Mouse (Mus musculus) adrenal gland, adult (tissue): ENCODE measurements around the gene Nav1.

Source experiments
- DNase-seq, 2 experiments: peaks; one replicate each; pipeline ENCODE4 v3.0.0; 2022 to 2023; ENCODE audit warnings: low spot score in 1 of 2; ENCODE audit not compliant: inconsistent age in 2 of 2

Nav1 gene

DNA sequence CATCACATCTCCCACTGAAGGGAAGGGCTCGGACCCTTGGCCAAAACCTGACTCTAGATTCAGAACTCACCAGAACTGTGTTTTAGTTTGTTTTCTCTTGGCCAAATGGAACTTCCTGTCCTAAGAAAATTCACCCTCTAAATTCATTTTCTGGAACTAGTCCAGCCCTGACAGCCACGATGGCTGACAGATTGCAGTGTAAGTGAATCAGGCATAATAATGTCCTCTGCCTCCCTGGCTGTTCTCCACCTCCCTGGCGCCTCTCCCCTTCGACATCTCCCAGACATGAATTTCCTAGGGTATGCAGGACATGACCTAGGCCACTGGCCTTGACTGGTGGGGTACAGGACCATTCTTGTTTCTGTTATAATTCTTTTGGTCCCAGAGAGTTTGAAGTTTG is 144.8 kb downstream of the Nav1 start:
- DNase-seq, result peak in 1 of 2 experiments; percentile 49

DNA sequence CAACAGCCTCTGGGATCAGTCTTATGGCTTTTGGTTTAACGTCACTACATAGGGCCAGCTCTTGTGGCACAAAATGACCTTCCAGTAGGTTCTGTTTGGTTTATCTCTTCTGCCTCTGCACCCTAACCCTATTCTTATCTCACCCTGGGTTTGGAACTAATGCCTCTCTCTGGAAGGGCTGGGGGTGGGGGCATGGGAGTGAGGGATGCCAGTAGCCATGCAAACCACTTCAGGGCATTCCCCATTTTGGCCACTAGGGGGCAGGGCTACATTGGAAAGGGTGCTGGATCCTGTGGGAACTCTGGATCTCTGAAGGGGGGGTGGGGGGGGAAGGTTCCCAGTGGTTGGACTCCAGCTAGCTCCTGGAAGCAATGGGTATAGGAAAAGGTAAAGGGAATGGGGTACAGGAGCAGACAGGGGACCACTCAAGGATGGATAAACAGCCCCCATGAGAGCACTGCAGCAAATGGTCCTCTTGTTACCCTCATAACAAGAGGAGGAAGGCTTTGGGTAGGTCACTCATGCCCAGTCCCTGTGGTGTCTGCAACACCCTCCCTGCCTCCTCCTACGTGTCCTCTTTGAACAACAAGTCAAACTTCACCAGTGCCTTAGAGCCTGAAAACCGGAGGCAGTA is 145.9 kb downstream of the Nav1 start:
- peak; percentile 62 to 91 for DNase-seq

DNA sequence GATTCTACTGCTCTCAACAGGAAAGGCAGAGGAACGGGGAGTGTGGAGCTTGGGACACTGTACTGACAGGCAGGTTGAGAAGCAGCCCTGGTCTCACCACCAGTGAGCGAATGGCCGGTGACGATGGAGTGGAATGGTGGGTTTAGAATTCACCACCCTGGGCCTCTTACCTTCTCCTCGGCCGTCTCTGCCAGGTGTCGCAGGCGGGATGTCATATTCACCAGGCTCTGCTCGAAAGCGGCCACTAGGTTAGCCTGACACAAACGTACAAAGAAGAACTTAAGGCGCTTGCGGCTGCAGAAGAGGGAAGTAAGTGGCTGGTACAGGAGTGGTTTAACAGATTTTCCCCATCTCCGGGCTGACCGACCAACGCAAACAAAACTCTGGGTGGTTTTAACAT is 146.6 kb downstream of the Nav1 start:
- no peak for DNase-seq

DNA sequence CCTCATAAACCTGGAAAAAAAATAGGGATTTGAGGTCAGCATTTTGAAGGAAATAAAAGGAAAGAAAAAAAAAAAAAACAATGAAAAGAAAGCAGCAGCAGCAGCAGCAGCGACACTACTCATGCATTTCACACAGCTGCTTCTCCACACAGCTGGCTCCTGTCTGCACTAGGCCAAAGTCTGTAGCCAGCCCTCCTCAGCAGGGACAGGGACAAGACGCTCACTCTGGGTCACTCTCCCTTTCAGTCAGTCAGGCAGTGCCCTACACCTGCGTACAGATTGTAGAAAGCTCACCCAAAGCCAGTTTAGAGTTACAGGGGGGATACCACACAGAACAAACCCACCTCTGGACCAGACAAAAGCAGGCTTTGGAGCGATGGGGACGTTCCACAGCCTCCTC is 149.2 kb downstream of the Nav1 start:
- no peak for DNase-seq

DNA sequence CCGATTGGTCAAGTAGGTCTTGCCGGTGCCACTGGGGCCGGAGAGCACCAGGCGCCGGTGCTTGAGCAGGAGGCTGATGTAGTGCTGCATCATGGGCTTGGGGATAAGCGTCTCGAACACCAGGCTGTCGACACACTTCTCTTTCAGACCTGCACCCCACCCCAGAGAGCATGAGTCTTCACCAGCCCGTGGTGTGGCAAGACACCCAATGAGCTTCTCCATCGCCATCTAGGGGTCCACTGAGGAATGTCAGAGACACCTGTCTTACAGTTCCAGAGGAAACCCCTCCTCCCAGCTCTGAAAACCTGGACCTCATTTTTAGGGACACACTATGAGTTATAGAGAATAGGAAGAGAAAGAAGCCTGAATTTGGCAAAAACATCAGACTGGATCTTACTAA is 154.8 kb downstream of the Nav1 start:
- peak in 1 of 2 experiments; percentile 59 for DNase-seq

DNA sequence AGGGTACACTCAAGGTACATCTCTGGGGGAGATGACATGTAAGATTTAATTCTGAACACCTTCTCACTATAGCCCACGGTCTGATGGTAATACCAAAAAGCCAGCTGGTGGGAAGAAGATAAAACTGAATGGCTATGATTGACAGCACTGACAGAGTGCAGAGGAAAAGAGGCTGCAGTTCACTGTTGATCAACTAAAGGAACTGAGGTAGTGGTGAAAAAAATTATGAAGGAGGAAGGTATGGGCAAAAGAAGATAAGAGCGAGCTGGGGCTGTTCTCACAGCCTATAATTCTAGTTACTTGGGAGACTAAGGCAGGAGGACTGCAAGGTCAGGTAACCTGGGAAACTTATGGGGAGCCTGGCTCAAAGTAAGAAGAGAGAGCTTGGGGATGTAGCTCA is 155.7 kb downstream of the Nav1 start:
- no peak for DNase-seq

DNA sequence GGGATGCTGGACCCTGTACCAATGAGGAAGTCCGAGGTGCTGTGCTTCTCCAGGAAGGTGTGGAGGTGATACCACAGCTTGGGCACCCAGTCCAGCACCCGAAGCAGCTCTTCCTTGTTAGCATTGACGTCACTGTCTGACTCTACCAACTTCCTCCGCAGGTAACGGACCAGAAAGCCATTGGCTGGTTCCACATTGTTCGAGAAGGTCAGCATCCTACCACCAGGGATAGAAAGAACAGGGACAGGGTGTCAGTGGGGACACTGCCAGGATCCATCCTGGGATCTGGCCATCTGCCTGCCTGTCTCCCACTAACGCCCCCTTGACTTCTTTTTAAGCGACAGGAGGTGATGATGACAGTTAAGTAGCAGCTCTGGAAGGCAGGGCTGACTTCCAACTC is 157.2 kb downstream of the Nav1 start:
- DNase-seq, result no peak

DNA sequence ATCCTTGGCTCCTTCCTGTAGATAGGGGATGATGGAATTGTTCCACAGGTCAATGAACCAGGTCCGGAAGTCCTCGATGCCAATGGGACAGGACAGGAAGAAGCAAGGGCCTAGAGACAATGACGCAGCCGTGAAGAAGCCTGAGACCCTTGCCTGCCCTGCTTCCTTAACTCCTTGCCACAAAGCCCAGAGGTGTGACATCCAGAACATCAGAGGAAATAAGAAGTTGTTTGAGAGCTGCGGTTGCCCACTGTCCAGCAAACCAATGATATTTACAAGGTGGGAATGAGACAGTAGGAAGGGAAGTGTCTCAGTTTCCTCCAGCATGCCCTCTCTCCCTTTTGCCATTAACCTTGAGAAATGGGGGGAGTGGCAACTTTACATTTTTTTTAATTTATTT is 158.2 kb downstream of the Nav1 start:
- no peak for DNase-seq

DNA sequence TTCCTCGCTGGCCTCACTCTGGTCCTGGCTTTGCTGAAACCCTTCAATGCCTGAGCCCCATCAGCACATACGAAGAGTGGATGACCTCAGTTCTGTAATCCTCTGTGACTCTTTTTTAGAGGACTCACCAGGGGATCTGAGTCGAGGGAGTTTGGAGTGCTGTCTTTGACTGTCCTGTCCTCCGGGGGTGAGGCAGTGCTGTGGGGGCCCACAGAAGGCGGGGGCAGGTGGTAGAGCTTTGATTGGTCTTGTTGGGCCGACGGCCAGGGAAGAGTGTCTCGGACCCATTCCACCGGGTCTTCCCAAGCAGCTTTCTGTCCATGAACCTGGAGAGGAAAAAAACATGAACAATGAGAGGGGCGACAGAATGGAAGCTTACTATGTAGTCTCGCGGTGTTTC is 163.6 kb downstream of the Nav1 start:
- DNase-seq, result no peak

DNA sequence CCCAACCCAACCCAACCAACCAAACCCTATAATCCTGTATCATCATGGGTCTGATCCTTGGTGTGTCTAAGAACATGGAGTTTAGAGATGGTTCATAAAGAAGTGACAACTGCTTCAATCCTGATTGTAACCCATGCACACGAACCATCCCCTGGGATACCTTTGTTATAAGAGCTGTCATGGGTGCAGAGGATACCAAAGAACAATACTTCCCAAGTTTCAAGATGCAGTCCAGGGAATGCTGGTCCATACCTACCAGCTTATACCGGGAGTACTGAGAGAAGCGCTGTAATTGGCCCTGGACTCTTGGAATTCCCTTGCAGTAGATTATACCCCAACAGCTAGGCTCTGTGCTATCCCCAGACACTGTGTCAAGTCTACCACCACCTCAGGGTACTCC is 165.2 kb downstream of the Nav1 start:
- no peak for DNase-seq

DNA sequence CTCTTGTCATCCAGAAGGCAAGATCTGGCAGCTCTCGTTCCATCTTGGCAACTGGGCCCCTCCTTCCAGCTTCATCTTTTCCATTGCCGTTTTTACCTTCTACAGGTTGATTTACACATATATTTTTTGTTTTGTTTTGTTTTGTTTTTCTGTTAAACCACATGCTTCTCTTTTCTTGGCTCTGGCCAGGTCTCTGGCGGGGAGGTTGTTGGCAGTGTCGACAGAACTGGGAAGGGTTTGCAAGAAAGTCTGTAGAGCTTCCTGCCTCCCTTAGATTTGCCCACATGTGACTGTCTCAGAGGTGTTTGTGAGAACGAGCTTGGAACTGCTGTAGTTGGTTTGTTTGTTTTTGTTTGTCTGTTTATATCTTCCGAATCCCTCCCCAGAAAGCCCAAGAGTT is 166.1 kb downstream of the Nav1 start:
- no peak for DNase-seq

DNA sequence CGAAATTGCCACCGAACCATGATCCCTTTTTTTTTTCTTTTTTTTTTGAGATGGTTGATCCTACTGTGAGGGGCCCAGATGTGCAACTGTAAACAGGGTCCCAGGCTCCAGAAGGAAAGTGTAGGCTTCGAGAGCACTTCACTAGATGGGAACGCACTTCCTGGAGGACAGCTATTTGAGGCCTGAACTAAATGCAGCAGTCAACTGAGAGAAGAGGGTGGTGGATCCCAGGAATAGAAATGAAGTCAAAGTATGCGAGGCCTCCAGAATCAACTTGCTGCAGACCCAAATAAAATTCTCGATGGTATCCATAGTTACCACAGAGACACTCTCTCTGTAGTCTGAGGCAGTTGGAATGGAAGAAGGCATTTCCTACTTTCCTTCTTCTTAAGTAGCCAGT is 168.3 kb downstream of the Nav1 start:
- no peak for DNase-seq

DNA sequence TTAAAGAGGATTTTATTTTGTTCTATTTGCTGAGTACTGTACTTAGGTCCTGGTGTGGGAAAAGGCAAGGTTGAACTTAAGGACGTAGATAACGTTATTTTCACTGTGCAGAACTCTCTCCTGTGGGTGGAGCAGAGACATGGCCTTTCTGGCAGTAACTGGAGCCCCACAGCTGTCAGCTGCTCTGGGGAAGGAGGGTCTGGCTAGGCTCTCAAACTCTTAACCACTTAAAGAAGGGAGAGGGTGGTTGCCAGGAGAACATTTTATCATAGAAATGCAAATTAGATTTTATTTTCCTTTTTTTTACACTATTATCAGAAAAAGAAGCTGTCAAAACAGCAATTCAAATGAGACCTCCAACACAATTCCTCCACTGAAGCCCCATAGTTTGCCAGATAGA is 171.3 kb downstream of the Nav1 start:
- DNase-seq, result no peak

DNA sequence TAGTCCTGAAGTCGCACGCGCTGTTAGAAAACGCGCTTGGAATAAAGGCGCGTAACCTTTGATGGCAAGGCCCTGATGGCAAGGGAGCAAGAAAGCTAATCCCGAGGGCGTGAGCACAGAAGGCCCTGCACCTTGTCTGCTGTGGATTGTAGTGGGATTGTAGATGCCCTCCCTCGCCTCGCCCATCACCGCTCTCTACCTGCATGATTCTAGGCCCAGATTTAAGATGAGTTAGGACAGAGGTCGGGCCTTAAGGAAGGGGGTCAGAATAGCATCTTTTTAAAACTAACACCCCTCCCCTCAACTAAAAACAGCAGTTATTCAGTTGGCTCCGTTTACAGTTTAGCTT is 176.5 kb downstream of the Nav1 start:
- no peak for DNase-seq

DNA sequence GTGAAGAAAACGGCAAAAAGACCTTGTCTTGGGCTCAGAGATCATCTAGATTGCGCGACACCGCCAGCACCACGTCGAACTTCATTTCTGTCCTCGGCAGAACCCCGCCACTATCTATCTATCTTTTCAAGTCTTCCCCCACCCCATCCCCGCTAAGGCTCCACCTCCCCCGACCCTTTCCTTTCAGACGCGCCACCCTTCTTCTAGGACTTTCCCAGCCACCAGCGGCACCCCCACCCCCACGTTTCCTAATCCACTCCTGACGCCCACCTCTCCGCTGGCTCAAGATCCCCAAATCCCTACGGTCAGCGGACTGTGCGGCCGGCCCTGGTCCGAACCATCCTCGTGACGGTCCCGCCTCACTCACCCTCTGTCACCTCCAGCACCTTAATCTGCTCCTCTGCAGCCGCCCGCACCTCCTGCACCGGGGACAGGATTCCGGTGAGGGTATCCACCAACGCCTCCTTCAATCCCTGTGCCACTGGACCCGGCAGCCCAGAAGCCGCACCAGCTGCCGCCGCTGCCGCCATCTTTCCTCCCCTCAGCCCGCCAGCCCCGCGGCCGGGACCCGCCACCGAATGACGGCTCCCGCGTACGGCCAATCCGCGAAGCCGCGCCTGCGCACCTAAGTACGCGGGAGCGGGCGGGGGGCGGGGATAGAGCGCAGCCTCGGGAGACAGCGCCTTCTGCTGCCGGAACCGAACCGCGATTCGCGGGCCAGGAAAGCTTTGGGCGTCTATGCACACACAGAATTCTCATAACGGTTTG is 177.0 kb downstream of the Nav1 start, which contains the start of gene Ipo9:
TSS of gene Ipo9 (minus strand) at position 599 of the 768 bp plus-strand sequence.
- peak; percentile 94 to 97 for DNase-seq

DNA sequence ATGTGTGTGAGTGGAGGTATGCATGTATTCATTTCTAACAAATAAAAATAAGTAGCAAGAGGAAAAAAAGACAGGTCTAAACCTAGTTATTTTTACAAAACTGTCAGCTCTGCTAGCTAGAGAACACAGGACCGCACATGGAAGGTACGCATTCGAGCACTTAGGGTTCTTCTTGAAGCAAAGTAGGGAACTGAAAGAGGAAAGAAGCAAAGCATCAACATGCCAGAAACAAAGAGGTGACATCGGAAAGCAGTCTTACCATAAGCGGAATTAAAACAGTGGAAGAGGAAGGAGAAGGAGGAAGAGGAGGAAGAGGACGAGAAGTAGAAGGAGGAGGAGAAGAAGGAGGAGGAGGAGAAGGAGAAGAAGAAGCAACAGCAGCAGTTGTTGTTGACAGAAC is 179.7 kb downstream of the Nav1 start:
- DNase-seq, result no peak

DNA sequence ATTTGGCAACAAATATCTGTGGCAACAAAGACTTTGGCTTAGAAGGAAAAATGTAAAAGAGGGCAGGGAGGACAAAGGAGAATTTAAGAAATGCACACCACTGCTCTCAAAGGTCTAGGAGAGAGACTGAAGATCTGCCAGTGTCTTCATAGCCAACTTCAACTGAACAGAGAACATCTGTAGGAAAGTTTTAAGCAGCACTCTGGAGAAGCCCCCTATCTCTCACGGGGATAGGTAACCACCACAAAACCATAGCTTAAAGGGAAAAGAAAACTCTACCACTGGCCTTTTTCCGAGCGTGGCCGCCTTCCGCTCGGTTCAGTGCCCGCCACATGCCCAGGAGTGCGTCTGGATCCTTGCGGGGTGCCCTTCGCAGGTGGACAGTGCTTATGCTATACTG is 180.4 kb downstream of the Nav1 start:
- no peak for DNase-seq

DNA sequence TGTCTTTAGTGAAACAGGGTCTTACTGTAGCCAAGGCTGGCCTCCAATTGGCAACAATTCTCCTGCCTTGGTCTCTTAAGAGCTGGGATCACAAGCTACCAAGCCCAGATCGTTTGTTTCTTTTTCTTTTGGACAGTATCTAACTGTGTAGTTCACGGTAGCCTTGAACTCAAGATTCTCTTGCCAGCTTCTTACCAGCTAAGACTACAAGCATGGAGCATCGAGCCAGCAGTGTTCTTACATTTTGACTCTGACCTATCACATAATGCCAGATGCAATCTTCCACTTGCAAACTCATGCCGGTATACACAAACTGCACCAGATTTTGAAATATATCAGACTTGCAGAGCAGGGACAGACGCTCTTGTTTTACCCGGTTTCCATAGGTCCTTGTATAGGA is 184.3 kb downstream of the Nav1 start:
- peak; percentile 14 to 58 for DNase-seq

DNA sequence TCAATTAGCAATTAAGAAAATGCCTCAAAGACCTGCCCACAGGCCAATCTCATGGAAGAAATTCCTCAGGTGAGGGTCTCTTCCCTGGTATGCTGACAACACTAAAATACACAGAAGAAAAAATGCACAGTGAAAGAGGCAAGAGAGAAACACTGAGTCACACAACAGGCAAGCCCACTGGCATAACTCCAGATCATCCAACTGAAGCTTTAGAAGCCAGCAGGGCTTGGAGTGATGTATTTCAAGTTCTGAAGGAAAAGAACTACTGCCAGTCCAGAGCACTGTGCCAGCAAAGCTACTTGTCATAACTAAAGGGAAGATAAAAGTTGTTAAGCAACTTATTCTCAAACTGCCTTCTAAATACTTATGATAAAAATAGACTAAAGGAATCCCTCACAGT is 193.1 kb downstream of the Nav1 start:
- peak; percentile 55 to 81 for DNase-seq

DNA sequence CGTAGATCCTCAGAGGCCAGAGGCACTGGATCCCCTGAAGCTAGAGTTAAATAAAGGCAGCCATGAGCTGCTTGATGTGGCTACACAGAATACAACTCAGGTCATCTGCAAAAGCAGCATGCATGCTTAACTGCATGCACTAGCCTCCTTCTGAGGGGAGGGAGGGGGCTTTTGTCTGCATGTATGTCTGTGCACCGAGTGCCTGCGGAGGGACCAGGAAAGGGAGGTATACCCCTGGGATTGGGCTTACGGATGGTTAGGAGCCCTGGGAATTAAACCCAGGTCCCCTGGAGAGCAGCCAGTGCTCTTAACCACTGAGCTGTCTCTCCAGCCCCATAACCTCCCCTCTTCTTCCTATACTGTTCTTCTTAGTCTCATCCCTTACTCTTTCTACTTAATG is 195.0 kb downstream of the Nav1 start:
- DNase-seq, result no peak

DNA sequence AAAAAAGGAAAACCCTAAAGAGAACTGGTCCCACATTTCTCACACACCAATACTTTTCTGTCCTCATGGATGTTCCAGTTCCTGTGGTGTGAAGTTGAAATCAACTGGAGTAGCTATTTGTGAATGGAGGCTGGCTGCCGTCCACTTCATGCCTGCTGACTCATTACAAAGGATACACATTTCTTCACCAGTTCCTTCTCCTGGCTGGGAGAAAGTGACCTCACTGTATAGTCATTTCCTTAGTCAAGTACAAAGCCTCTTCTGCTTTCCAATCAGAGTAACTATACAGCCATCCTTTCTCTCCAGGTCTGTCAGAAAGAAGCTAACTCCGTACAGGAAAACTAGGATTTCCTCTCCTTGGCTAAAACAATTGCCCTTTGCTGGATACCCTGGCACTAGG is 196.1 kb downstream of the Nav1 start:
- DNase-seq, result peak; percentile 66 to 87

DNA sequence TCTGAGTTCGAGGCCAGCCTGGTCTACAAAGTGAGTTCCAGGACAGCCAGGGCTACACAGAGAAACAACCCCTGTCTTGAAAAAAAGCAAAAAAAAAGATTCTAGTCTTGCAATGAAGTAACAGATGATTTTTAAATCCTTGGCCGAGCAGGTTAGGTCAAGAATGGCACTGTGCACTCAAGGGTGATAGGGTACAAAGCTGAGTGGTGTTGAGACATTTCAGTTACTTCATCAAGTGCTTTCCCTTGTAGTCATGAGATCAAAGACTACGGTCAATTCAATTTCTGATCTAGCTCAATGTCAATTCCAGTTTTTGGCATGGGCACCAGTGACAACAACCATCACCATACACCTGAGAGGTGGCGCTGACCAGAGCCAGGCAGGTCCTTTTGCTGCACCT is 198.1 kb downstream of the Nav1 start:
- no peak for DNase-seq

DNA sequence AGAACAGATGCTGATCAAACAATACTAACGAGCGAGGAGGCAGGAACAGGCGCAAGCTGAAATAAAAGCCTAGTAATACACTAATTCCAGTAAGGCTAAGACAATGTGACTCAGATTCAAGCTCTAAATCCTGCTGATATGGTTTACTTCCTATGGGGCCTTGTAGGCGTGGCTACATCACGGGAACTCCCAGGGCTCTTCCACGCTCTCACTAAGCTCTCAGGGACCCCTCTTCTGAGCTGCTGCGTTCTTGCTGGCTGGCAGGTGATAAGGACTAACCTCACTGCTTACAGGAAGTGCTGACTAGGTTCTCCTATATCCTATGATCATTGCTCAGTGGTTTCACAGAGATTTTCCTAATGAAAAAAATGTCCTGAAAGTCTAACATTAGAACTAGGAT is 201.7 kb downstream of the Nav1 start:
- no peak for DNase-seq
